Mouse (Mus musculus): Measurements from ENCODE around the gene Efemp2. TPM values are rescaled to one million over a fixed set of nuclear protein-coding genes. Genes with fewer than 3 reads are reported as not detected.

The Efemp2 gene
- total and polyA plus RNA-seq, 3 experiments: 3.1 to 6.7 (median 4.6) TPM

- peak within 1 kb of the TSS; percentile 89 for H3K4me3 ChIP-seq (ENCODE audit: low read depth, low read length)
- H3K9me3 ChIP-seq (replicated peaks): no peaks in the 10 kb centered on the region
- H3K27me3 ChIP-seq (ENCODE audit: insufficient read depth, low read length): no peaks in the 10 kb centered on the region
- H3K4me1 ChIP-seq (ENCODE audit: insufficient read depth, low read depth, low read length): peaks cover 72% of the 10 kb centered on the region
- ATAC-seq (ENCODE audit: extremely low read depth, insufficient number of reproducible peaks, low FRiP score, poor library complexity, severe bottlenecking) (no peak), DNase-seq (ENCODE audit: low spot score) (no peak)
- H3K36me3 ChIP-seq (replicated peaks): peaks cover 52% of the 10 kb centered on the region
- TF ChIP-seq TAL1 (conservative IDR thresholded peaks at IDR 0.05; ENCODE audit: low read depth, low read length) (no peak), POLR2AphosphoS5 (IDR thresholded peaks at IDR 0.05; ENCODE audit: insufficient replicate concordance, low read depth, low read length) (no peak), GATA2 (IDR thresholded peaks at IDR 0.05; ENCODE audit: borderline replicate concordance, low read depth, low read length) (no peak), CTCF (IDR thresholded peaks at IDR 0.05; ENCODE audit: low read depth, low read length) (no peak), GATA1 (IDR thresholded peaks at IDR 0.05; ENCODE audit: borderline replicate concordance, low read length) (no peak)
These were observed 15.9 kb upstream of the Efemp2 start, which contains the start of gene Ccdc85b for GRCm38 (mm10) chr19:5457746-5458442. Ccdc85b (minus strand) TSS chr19:5457894.

GRCm38 (mm10) chr19:5459019-5459418 lies 14.7 kb upstream of the Efemp2 start:
- Histone ChIP-seq H3K4me1 (ENCODE audit: insufficient read depth, low read depth, low read length) (peaks cover 80% of the 10 kb centered on the region), H3K4me3 (ENCODE audit: low read depth, low read length) (no peak overlapping the region), H3K36me3 (replicated peaks) (peaks cover 54% of the 10 kb centered on the region), H3K27me3 (ENCODE audit: insufficient read depth, low read length) (no peaks in the 10 kb centered on the region), H3K9me3 (replicated peaks) (no peaks in the 10 kb centered on the region)
- no peak for DNase-seq (ENCODE audit: low spot score)
- no peak for ATAC-seq (ENCODE audit: extremely low read depth, insufficient number of reproducible peaks, low FRiP score, poor library complexity, severe bottlenecking)
- TF ChIP-seq GATA2 (IDR thresholded peaks at IDR 0.05; ENCODE audit: borderline replicate concordance, low read depth, low read length) (no peak), TAL1 (conservative IDR thresholded peaks at IDR 0.05; ENCODE audit: low read depth, low read length) (no peak), POLR2AphosphoS5 (IDR thresholded peaks at IDR 0.05; ENCODE audit: insufficient replicate concordance, low read depth, low read length) (no peak), GATA1 (IDR thresholded peaks at IDR 0.05; ENCODE audit: borderline replicate concordance, low read length) (no peak), CTCF (IDR thresholded peaks at IDR 0.05; ENCODE audit: low read depth, low read length) (no peak)

GRCm38 (mm10) chr19:5459896-5460295 lies 13.9 kb upstream of the Efemp2 start:
- Histone ChIP-seq H3K27me3 (ENCODE audit: insufficient read depth, low read length) (no peaks in the 10 kb centered on the region), H3K9me3 (replicated peaks) (no peaks in the 10 kb centered on the region), H3K4me3 (ENCODE audit: low read depth, low read length) (peak overlapping the region; percentile 88), H3K4me1 (ENCODE audit: insufficient read depth, low read depth, low read length) (peaks cover 75% of the 10 kb centered on the region), H3K36me3 (replicated peaks) (peaks cover 54% of the 10 kb centered on the region)
- DNase-seq (ENCODE audit: low spot score): no peak
- TF ChIP-seq GATA1 (IDR thresholded peaks at IDR 0.05; ENCODE audit: borderline replicate concordance, low read length) (no peak), POLR2AphosphoS5 (IDR thresholded peaks at IDR 0.05; ENCODE audit: insufficient replicate concordance, low read depth, low read length) (no peak), TAL1 (conservative IDR thresholded peaks at IDR 0.05; ENCODE audit: low read depth, low read length) (no peak), GATA2 (IDR thresholded peaks at IDR 0.05; ENCODE audit: borderline replicate concordance, low read depth, low read length) (no peak), CTCF (IDR thresholded peaks at IDR 0.05; ENCODE audit: low read depth, low read length) (no peak)
- ATAC-seq (ENCODE audit: extremely low read depth, insufficient number of reproducible peaks, low FRiP score, poor library complexity, severe bottlenecking): no peak

DNA sequence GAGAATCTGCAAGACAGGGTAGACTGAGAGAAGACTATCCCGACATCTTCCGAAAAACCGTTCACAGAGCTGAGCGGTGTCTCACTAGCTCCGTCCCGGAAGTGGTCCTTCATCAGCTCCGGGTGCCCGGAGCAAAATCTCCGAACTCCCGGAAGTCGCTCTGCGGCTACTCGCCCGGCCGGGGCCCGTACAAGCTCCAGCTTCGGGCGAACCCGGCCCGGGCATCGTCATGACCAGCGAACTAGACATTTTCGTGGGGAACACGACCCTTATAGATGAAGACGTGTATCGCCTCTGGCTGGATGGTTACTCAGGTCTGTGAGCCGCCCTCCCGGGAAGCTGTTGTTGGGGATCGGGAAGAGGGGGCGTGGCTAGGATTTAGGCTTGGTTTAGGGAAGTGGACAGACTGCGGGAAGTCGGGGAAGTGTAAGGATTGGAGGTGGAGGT lies 13.3 kb upstream of the Efemp2 start, which contains the start of gene Fibp:
Gene Fibp, plus strand, starts transcription at position 151 of the 447 bp plus-strand sequence.
- no peak for TF ChIP-seq TAL1 (conservative IDR thresholded peaks at IDR 0.05; ENCODE audit: low read depth, low read length)
- no peak for TF ChIP-seq CTCF (IDR thresholded peaks at IDR 0.05; ENCODE audit: low read depth, low read length)
- no peak for TF ChIP-seq GATA2 (IDR thresholded peaks at IDR 0.05; ENCODE audit: borderline replicate concordance, low read depth, low read length)
- no peak for TF ChIP-seq POLR2AphosphoS5 (IDR thresholded peaks at IDR 0.05; ENCODE audit: insufficient replicate concordance, low read depth, low read length)
- TF ChIP-seq GATA1 (IDR thresholded peaks at IDR 0.05; ENCODE audit: borderline replicate concordance, low read length): no peak
- ATAC-seq (ENCODE audit: extremely low read depth, insufficient number of reproducible peaks, low FRiP score, poor library complexity, severe bottlenecking) (0 out of 2 replicates have a peak, but pooled peaks have one; percentile 11), DNase-seq (ENCODE audit: low spot score) (peak; percentile 64)
- Histone ChIP-seq H3K9me3 (replicated peaks) (no peaks in the 10 kb centered on the region), H3K36me3 (replicated peaks) (peaks cover 54% of the 10 kb centered on the region), H3K27me3 (ENCODE audit: insufficient read depth, low read length) (no peaks in the 10 kb centered on the region), H3K4me3 (ENCODE audit: low read depth, low read length) (peak within 1 kb of the TSS; percentile 88), H3K4me1 (ENCODE audit: insufficient read depth, low read depth, low read length) (peaks cover 69% of the 10 kb centered on the region)

- Histone ChIP-seq H3K36me3 (replicated peaks) (peaks cover 54% of the 10 kb centered on the region), H3K27me3 (ENCODE audit: insufficient read depth, low read length) (no peaks in the 10 kb centered on the region), H3K4me3 (ENCODE audit: low read depth, low read length) (peak overlapping the region; percentile 88; the same call in 1 of the 2 replicates), H3K9me3 (replicated peaks) (no peaks in the 10 kb centered on the region), H3K4me1 (ENCODE audit: insufficient read depth, low read depth, low read length) (peaks cover 60% of the 10 kb centered on the region)
- DNase-seq (ENCODE audit: low spot score): no peak
- no peak for TF ChIP-seq GATA2 (IDR thresholded peaks at IDR 0.05; ENCODE audit: borderline replicate concordance, low read depth, low read length)
- no peak for TF ChIP-seq TAL1 (conservative IDR thresholded peaks at IDR 0.05; ENCODE audit: low read depth, low read length)
- TF ChIP-seq POLR2AphosphoS5 (IDR thresholded peaks at IDR 0.05; ENCODE audit: insufficient replicate concordance, low read depth, low read length): no peak
- no peak for TF ChIP-seq GATA1 (IDR thresholded peaks at IDR 0.05; ENCODE audit: borderline replicate concordance, low read length)
- TF ChIP-seq CTCF (IDR thresholded peaks at IDR 0.05; ENCODE audit: low read depth, low read length): no peak
- ATAC-seq (ENCODE audit: extremely low read depth, insufficient number of reproducible peaks, low FRiP score, poor library complexity, severe bottlenecking): no peak
These were observed 12.3 kb upstream of the Efemp2 start for GRCm38 (mm10) chr19:5461411-5461810.

GRCm38 (mm10) chr19:5463212-5463611 lies 10.5 kb upstream of the Efemp2 start:
- H3K36me3 ChIP-seq (replicated peaks): peaks cover 70% of the 10 kb centered on the region

More at GRCm38 (mm10) chr19:5463212-5463611, 10.5 kb upstream of the Efemp2 start:
- ATAC-seq (ENCODE audit: extremely low read depth, insufficient number of reproducible peaks, low FRiP score, poor library complexity, severe bottlenecking) (no peak), DNase-seq (ENCODE audit: low spot score) (no peak)
- Histone ChIP-seq H3K27me3 (ENCODE audit: insufficient read depth, low read length) (no peaks in the 10 kb centered on the region), H3K4me1 (ENCODE audit: insufficient read depth, low read depth, low read length) (peaks cover 52% of the 10 kb centered on the region), H3K9me3 (replicated peaks) (no peaks in the 10 kb centered on the region), H3K4me3 (ENCODE audit: low read depth, low read length) (no peak overlapping the region)
- TF ChIP-seq TAL1 (conservative IDR thresholded peaks at IDR 0.05; ENCODE audit: low read depth, low read length) (no peak), CTCF (IDR thresholded peaks at IDR 0.05; ENCODE audit: low read depth, low read length) (no peak), GATA1 (IDR thresholded peaks at IDR 0.05; ENCODE audit: borderline replicate concordance, low read length) (no peak), GATA2 (IDR thresholded peaks at IDR 0.05; ENCODE audit: borderline replicate concordance, low read depth, low read length) (no peak), POLR2AphosphoS5 (IDR thresholded peaks at IDR 0.05; ENCODE audit: insufficient replicate concordance, low read depth, low read length) (no peak)
